Mouse (Mus musculus) hindbrain, embryonic 12.5 days (tissue): ENCODE results near the gene Pds5a. TPM values are rescaled to one million over a fixed set of nuclear protein-coding genes. Genes with fewer than 3 reads are reported as not detected.
A peak's percentile ranks its signal among the peaks of the same experiment; 100 is the strongest.
"Not testable (repeated sequence)": the region's sequence is repeated elsewhere in the genome, so short reads cannot be mapped to it uniquely, and the experiment has no call there.

ENCODE experiments used
- ATAC-seq: fragments of 200-750 bp; cut with Nextera tagmentation; 2 replicates; pipeline ENCODE4 v1.8.0; 2017; ENCODE audit warnings: moderate TSS enrichment; ENCODE audit not compliant: low FRiP score
- H3K27ac ChIP-seq: fragments of 300-500 bp; sonication (generic); 2 replicates; pipeline ENCODE4 v1.5.1; 2016; ENCODE audit warnings: mild to moderate bottlenecking
- H3K27me3 ChIP-seq: fragments of 300-500 bp; sonication (generic); 2 replicates; pipeline ENCODE4 v1.6.1; 2016; ENCODE audit warnings: mild to moderate bottlenecking
- H3K36me3 ChIP-seq: fragments of 300-500 bp; sonication (generic); 2 replicates; pipeline ENCODE4 v1.6.1; 2016; ENCODE audit warnings: mild to moderate bottlenecking
- H3K4me1 ChIP-seq: fragments of 300-500 bp; sonication (generic); 2 replicates; pipeline ENCODE4 v1.6.1; 2016
- H3K4me2 ChIP-seq: fragments of 300-500 bp; sonication (generic); replicated peaks from 2 replicates; pipeline ENCODE4 v1.6.1; 2016; ENCODE audit warnings: mild to moderate bottlenecking
- H3K4me3 ChIP-seq: fragments of 300-500 bp; sonication (generic); 2 replicates; pipeline ENCODE4 v1.5.1; 2016; ENCODE audit warnings: mild to moderate bottlenecking
- H3K9ac ChIP-seq: fragments of 300-500 bp; sonication (generic); 2 replicates; pipeline ENCODE4 v1.6.1; 2016; ENCODE audit warnings: mild to moderate bottlenecking, moderate library complexity
- H3K9me3 ChIP-seq: fragments of 300-500 bp; sonication (generic); replicated peaks from 2 replicates; pipeline ENCODE4 v1.6.1; 2016; ENCODE audit warnings: mild to moderate bottlenecking
- WGBS: fragments of 180-500 bp; shearing (Covaris S2); methylation state at CpG from one replicate; pipeline ENCODE4 v1.1.7; 2016; 5-methylcytosine and 5-hydroxymethylcytosine counted together
- polyA plus RNA-seq: library from polyadenylated mRNA; unstranded; fragments of >200 nt; fragmentation: Nextera tagmentation; extraction: Ambion mirVana; gene quantifications from 2 replicates; pipeline ENCODE4 v1.2.1, GENCODE M21; 2016

Gene Pds5a
- polyA plus RNA-seq, 1 experiment from 2014 or later = 109 TPM

DNA sequence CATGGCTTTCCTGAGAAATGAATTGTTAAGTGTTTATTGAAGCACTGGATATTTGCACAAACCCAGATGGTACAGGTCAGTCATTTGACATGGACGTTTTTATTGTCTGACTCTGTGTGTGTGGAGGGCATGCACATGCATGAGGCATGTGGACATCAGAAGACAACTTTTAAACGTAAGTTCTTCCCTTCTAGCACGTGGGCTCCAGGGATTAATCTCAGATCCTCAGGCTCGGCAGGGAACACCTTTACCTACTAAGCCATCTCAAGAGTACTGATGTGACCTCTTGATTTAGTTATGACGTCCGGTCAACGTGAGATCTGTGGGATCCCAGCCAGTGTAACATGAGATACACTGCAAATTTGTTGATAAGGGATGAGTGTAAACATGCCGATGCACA lies 12.2 kb upstream of the Pds5a start:
- Histone ChIP-seq H3K36me3 (no peaks in the 10 kb centered on the region), H3K4me3 (no peak overlapping the region), H3K4me1 (no peaks in the 10 kb centered on the region), H3K9ac (no peak overlapping the region), H3K4me2 (no peak overlapping the region), H3K27me3 (no peaks in the 10 kb centered on the region), H3K9me3 (no peaks in the 10 kb centered on the region), H3K27ac (no peak overlapping the region)
- 71% methylated on average over 8 of the region's 8 CpGs for WGBS
- no peak for ATAC-seq

DNA sequence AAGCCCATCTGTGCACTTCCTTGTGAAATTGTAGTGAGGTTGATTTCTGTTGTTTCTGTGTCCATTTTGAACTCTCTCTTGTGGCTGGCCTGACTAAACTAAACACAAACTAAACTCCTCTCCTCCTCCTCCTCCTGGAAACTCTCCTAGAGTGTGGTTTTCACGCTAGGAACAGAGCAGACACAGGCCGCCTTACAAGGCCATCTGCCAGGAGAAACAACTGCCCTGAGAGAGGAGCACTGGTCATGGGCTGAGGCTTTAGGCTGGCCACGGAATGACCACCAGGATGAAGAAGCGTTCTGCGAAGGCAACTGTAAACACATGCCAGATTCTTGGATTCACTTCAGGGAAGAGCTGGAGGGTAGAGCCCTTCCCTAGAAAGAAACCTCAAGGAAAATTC lies 8.9 kb upstream of the Pds5a start:
- Histone ChIP-seq H3K27me3 (no peaks in the 10 kb centered on the region), H3K9ac (no peak overlapping the region), H3K36me3 (no peaks in the 10 kb centered on the region), H3K4me2 (no peak overlapping the region), H3K9me3 (no peaks in the 10 kb centered on the region), H3K4me1 (no peaks in the 10 kb centered on the region), H3K27ac (no peak overlapping the region), H3K4me3 (no peak overlapping the region)
- WGBS = 79% methylated on average over 5 of the region's 5 CpGs
- no peak for ATAC-seq

DNA sequence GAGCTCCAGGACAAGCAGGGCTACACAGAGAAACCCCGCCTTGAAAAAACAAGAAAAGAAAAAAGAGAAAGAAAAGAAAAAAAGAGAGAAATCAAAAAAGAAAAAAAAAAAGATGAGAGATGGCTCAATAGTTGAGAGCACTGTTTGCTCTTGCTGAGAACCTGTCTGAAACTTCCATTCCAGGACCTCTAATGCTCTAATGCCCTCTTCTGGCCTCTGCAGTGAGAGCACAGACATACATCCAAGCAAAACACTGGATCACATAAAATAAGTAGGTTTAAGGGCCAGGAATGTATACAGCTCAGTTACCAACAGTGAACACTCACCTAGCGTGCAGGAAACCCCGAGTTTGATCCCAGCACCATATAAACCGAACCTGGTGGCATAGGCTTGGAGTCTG lies 8.1 kb upstream of the Pds5a start:
- Histone ChIP-seq H3K9me3 (no peaks in the 10 kb centered on the region), H3K27ac (no peak overlapping the region), H3K36me3 (no peaks in the 10 kb centered on the region), H3K9ac (no peak overlapping the region), H3K4me3 (no peak overlapping the region), H3K4me2 (no peak overlapping the region), H3K4me1 (no peaks in the 10 kb centered on the region), H3K27me3 (no peaks in the 10 kb centered on the region)
- no peak for ATAC-seq
- 85% methylated on average over 4 of the region's 4 CpGs for WGBS

DNA sequence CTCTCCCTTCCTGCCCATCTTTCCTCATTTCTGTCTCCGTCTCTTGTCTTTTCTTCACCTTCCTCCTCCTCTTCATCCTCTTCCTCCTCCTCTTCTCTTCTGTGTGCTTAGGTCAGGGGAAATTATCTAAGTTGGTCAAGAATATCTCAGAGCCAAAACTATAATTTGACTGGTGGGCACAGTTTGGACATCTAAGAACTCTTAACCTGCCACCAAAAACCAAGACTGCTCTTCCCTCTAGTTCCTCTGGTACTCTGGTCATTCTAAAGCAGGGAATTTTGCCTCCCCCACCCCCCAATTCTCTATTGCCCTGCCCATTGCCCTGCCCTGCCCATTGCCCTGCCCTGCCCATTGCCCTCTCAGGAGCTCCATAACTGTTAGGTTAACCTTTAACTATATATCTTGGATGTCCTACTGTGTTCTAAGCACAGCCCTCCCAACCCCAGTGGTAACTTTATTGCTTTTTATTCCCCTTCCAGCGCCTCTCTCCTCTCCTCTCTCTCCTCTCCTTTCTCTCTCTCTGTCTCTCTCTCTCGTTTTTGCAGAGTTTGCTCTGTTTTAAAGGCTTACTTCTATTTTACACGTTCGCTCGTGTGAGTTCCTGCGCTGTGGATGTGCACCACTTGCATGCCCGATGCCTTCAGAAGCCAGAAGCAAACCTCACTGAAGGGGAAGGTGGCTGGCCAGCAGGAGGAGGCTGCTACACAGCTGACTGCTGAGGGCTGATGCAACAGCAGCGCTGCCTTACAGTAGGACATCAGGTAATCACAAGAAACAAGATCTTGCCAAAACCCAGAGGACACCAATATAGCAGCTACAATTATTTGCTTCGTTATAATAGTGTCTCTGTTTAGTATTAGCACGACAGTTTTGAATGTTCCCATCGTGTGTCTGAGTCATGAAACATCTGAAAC lies 6.9 kb upstream of the Pds5a start:
- Histone ChIP-seq H3K27ac (no peak overlapping the region), H3K4me1 (no peaks in the 10 kb centered on the region), H3K4me2 (no peak overlapping the region), H3K9me3 (no peaks in the 10 kb centered on the region), H3K36me3 (no peaks in the 10 kb centered on the region), H3K9ac (no peak overlapping the region), H3K27me3 (no peaks in the 10 kb centered on the region), H3K4me3 (no peak overlapping the region)
- WGBS = 68% methylated on average over 12 of the region's 12 CpGs
- no peak for ATAC-seq

DNA sequence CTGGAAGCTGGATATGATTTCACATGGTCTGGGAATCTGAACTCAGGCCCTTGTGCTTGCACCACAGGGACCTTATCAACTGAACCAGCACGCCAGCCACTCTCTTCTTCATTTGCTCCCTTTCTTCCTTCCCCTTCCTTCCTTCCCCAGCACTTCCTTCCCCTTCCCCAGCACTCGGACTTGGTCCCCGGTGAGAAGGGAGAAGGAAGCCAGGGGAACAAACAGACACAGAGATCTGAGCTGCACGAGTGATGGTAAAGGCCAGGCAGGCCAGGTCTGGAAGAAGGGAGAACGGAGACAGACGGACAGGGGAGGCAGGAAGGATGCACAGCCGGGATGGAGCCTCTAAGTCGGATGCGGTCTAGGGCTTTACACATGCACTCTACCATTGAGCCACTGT lies 5.2 kb upstream of the Pds5a start:
- Histone ChIP-seq H3K27me3 (no peaks in the 10 kb centered on the region), H3K9ac (no peak overlapping the region), H3K9me3 (no peaks in the 10 kb centered on the region), H3K27ac (no peak overlapping the region), H3K4me1 (peaks cover 2% of the 10 kb centered on the region; the same call in 1 of the 2 replicates), H3K4me3 (no peak overlapping the region), H3K4me2 (no peak overlapping the region), H3K36me3 (no peaks in the 10 kb centered on the region)
- WGBS = 78% methylated on average over 9 of the region's 9 CpGs
- ATAC-seq = no peak

DNA sequence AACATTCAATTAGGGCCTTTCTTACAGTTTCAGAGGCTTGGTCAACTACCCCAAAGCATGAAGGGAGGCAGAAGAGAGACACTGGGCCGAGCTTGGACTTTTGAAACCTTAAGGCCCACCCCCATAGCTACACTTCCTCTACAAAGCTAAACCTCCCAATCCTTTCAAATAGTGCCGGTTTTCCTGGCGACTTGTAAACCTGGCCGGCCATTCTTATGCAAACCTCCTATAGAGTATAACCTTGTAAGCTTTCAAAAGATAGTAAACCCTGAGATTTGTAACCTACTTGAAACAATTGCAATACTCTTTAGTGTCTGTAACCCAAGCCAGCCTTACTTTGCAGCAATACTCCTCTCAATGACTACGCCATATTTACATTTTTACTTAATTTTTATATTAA lies 2.0 kb upstream of the Pds5a start:
- no peak overlapping the region for H3K4me3 ChIP-seq
- no peaks in the 10 kb centered on the region for H3K9me3 ChIP-seq
- H3K27me3 ChIP-seq = no peaks in the 10 kb centered on the region
- ATAC-seq = no peak
- H3K4me1 ChIP-seq = peaks cover 16% of the 10 kb centered on the region
- no peak overlapping the region for H3K27ac ChIP-seq
- WGBS = 86% methylated on average over 5 of the region's 5 CpGs
- no peaks in the 10 kb centered on the region for H3K36me3 ChIP-seq
- no peak overlapping the region for H3K4me2 ChIP-seq
- no peak overlapping the region for H3K9ac ChIP-seq

DNA sequence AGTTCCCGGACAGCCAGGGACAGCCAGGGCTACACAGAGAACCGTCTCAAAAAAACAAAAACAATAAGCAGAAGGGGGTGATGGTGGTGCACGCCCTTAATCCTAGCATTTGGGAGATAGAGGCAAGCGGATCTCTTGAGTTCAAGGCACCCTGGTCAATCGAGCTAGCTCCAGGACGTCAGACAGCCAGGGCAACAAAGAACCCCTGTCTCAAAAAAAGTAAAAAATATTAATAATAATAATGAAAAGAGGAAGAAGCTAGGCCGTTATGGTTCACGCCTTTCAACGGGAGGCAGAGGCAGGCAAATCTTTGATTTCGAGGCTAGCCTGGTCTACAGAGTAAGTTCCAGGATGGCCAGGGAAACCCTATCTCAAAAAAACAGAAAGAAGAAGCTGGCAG lies 1.1 kb upstream of the Pds5a start:
- Histone ChIP-seq H3K36me3 (no peaks in the 10 kb centered on the region), H3K27ac (peak overlapping the region; percentile 97; the same call in 1 of the 2 replicates), H3K27me3 (no peaks in the 10 kb centered on the region), H3K4me1 (peaks cover 22% of the 10 kb centered on the region), H3K4me2 (peak overlapping the region; percentile 59), H3K9ac (0 out of 2 replicates have a peak overlapping the region, but pooled peaks have one; percentile 92), H3K4me3 (0 out of 2 replicates have a peak overlapping the region, but pooled peaks have one; percentile 73), H3K9me3 (no peaks in the 10 kb centered on the region)
- ATAC-seq = no peak
- 71% methylated on average over 10 of the region's 10 CpGs for WGBS

DNA sequence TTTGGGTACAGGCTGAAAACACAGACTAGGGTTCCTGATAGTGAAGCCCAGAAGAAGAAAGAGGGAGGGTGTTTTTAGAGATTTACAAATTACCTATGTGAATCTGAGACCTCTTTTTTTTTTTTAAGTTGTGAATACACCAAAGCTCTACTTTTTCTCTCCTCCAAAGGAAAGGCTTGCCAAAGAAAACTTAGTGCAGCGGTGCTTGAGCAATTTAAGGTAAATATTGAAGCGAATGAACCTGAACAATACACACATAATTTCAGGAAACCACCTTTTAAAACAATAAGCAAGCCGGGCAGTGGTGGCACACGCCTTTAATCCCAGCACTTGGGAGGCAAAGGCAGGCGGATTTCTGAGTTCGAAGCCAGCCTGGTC lies 675 bp upstream of the Pds5a start:
- H3K4me2 ChIP-seq = peak overlapping the region; percentile 59
- peak overlapping the region; percentile 97 for H3K27ac ChIP-seq
- H3K27me3 ChIP-seq = no peaks in the 10 kb centered on the region
- peak overlapping the region; percentile 73 for H3K4me3 ChIP-seq
- ATAC-seq = no peak
- peaks cover 24% of the 10 kb centered on the region for H3K4me1 ChIP-seq
- H3K36me3 ChIP-seq = no peaks in the 10 kb centered on the region
- peak overlapping the region; percentile 92 for H3K9ac ChIP-seq
- WGBS = 26% methylated on average over 6 of the region's 6 CpGs
- H3K9me3 ChIP-seq = no peaks in the 10 kb centered on the region

DNA sequence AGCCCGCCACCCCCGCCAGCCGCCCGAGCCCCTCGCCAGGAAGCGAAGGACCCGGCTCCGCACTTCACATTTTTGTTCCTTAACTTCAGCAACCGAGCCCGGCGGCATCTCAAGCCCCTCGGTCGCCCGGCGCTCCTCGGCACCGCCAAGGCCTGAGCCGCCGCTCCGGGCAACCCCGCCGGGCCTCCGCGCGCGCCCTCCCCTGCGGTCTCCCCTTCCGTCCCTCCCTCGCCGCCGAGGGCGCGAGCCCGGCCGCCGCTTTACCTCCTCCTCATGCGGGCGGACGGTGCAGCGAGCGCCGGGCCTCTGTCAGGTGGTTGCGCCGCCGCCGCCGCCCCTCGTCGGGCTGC lies 612 bp downstream of the Pds5a start:
- Histone ChIP-seq H3K27me3 (no peaks in the 10 kb centered on the region), H3K9ac (peak overlapping the region; percentile 92), H3K9me3 (no peaks in the 10 kb centered on the region), H3K27ac (peak overlapping the region; percentile 97), H3K36me3 (0 out of 2 replicates have a peak, but pooled peaks cover 3% of the 10 kb centered on the region), H3K4me2 (peak overlapping the region; percentile 59), H3K4me3 (peak overlapping the region; percentile 73), H3K4me1 (peaks cover 24% of the 10 kb centered on the region)
- under 1% methylated on average over 41 of the region's 49 CpGs for WGBS
- peak; percentile 76 for ATAC-seq

DNA sequence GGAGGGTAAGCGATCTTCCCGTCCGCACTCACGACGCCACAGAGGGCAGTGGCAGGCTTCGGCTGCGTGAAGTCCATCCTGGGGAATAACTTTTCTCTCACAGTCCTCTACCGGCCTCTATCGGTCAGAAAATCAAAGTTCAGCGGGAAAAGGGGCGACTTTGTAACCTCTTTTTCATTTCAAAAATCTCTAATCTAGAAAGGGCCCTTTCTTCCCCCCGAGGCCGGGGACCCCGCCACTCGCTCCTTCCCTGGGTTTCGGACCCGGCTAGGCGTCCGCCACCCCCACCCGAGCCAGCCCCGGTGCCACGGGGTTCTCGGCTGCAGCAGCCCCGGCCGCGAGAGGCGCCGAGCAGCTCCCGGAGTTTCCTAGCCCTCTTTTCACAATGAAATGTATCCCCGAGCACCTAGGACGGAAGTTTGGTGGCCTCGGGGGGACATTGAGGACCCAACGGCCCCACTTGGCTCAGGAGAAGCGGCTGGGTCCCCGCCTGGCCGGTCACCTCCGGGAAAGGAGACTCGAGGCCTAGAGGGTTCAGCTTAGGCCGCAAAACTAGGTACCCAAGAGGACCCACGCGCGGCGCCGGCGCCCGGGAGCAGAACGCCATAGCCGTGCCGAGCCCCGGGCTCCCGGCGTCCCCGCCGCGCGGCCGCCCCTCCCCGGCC lies 1.1 kb downstream of the Pds5a start:
- H3K9ac ChIP-seq = peak overlapping the region; percentile 92
- peaks cover 24% of the 10 kb centered on the region for H3K4me1 ChIP-seq
- under 1% methylated on average over 58 of the region's 58 CpGs for WGBS
- peak; percentile 53 for ATAC-seq
- peak overlapping the region; percentile 97 for H3K27ac ChIP-seq
- 0 out of 2 replicates have a peak, but pooled peaks cover 5% of the 10 kb centered on the region for H3K36me3 ChIP-seq
- peak overlapping the region; percentile 59 for H3K4me2 ChIP-seq
- H3K9me3 ChIP-seq = no peaks in the 10 kb centered on the region
- peak overlapping the region; percentile 73 for H3K4me3 ChIP-seq
- no peaks in the 10 kb centered on the region for H3K27me3 ChIP-seq

DNA sequence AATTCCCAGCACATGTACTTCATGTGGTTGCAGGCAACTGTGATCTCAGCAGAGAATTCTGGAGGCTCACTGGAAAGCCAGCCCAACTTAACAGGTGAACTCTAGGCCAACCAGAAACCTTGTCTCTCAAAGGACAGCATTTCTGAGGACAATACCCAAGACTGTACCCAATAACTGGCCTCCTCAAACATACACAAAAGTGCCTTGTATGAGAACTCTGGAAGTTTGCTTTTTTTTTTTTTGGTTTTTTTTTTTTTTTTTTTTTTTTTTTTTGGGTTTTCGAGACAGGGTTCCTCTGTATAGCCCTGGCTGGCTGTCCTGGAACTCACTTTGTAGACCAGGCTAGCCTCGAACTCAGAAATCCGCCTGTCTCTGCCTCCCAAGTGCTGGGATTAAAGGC lies 4.0 kb downstream of the Pds5a start:
- peaks cover 24% of the 10 kb centered on the region for H3K4me1 ChIP-seq
- not testable (repeated sequence) for H3K36me3 ChIP-seq, H3K9ac ChIP-seq, H3K4me3 ChIP-seq, H3K27ac ChIP-seq, ATAC-seq, H3K27me3 ChIP-seq, H3K9me3 ChIP-seq, H3K4me2 ChIP-seq
- WGBS = 93% methylated on average over 3 of the region's 3 CpGs

DNA sequence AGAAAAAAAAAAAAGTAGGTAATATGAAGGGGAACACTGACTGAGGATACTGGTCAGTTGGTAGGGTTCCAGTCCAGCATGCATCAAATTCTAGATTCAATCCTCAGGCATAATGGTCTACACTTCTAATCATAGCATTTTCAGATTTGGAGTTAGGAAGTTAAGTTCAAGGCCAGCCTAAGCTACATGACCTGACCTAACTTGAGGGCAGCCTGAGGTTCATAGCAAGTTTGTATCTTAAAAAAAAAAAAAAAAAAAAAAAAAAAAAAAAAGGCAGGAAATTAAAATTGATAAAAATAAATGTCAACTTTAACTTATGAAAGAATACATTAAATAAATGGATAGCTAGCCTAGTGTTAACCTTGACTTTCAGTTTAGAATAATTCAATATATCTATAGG lies 5.1 kb downstream of the Pds5a start:
- Histone ChIP-seq H3K27ac (no peak overlapping the region), H3K36me3 (0 out of 2 replicates have a peak, but pooled peaks cover 8% of the 10 kb centered on the region), H3K4me1 (peaks cover 22% of the 10 kb centered on the region), H3K9me3 (no peaks in the 10 kb centered on the region), H3K27me3 (no peaks in the 10 kb centered on the region), H3K4me2 (no peak overlapping the region), H3K9ac (no peak overlapping the region), H3K4me3 (no peak overlapping the region)
- ATAC-seq = no peak
